Mouse (Mus musculus): ENCODE results near the gene Ankrd23. TPM values are rescaled to one million over a fixed set of nuclear protein-coding genes. Genes with fewer than 3 reads are reported as not detected.
A peak's percentile ranks its signal among the peaks of the same experiment; 100 is the strongest.

Gene Ankrd23
- polyA plus RNA-seq, 1 experiment = 18.0 TPM

- no peak for TF ChIP-seq CTCF (IDR thresholded peaks at IDR 0.05; ENCODE audit: control insufficient read depth, insufficient read depth, low read length)
- Histone ChIP-seq H3K4me1 (ENCODE audit: control insufficient read depth, insufficient read depth, low read length) (no peaks in the 10 kb centered on the region), H3K27ac (ENCODE audit: control insufficient read depth, insufficient read depth, low read depth, low read length, poor library complexity) (no peak overlapping the region), H3K4me3 (replicated peaks; ENCODE audit: control insufficient read depth, low read depth, low read length) (no peak overlapping the region)
- WGBS = 21% methylated on average over 5 of the region's 5 CpGs
Measured at GRCm38 (mm10) chr1:36559888-36560287, 23.2 kb upstream of the Ankrd23 start.

GRCm38 (mm10) chr1:36559256-36559655 lies 22.6 kb upstream of the Ankrd23 start:
- TF ChIP-seq POLR2A (IDR thresholded peaks at IDR 0.05; ENCODE audit: borderline replicate concordance, control insufficient read depth, low read depth, low read length) = no peak
- no peak for TF ChIP-seq CTCF (IDR thresholded peaks at IDR 0.05; ENCODE audit: control insufficient read depth, insufficient read depth, low read length)
- WGBS = 56% methylated on average over 4 of the region's 4 CpGs
- Histone ChIP-seq H3K27ac (ENCODE audit: control insufficient read depth, insufficient read depth, low read depth, low read length, poor library complexity) (no peak overlapping the region), H3K4me3 (replicated peaks; ENCODE audit: control insufficient read depth, low read depth, low read length) (no peak overlapping the region), H3K4me1 (ENCODE audit: control insufficient read depth, insufficient read depth, low read length) (no peaks in the 10 kb centered on the region)

GRCm38 (mm10) chr1:36558031-36558993 lies 21.6 kb upstream of the Ankrd23 start, which contains the start of gene Sema4c:
Gene Sema4c, minus strand, starts transcription at chr1:36558349.
- peak within 1 kb of the TSS; percentile 64 for H3K4me3 ChIP-seq (replicated peaks; ENCODE audit: control insufficient read depth, low read depth, low read length)
- WGBS = 3% methylated on average over 69 of the region's 69 CpGs
- peak within 1 kb of the TSS; percentile 40; the same call in 1 of the 2 replicates for H3K27ac ChIP-seq (ENCODE audit: control insufficient read depth, insufficient read depth, low read depth, low read length, poor library complexity)
- no peaks in the 10 kb centered on the region for H3K4me1 ChIP-seq (ENCODE audit: control insufficient read depth, insufficient read depth, low read length)
- TF ChIP-seq CTCF (IDR thresholded peaks at IDR 0.05; ENCODE audit: control insufficient read depth, insufficient read depth, low read length) (no peak), POLR2A (IDR thresholded peaks at IDR 0.05; ENCODE audit: borderline replicate concordance, control insufficient read depth, low read depth, low read length) (no peak)

GRCm38 (mm10) chr1:36557457-36558011 lies 20.9 kb upstream of the Ankrd23 start:
- H3K27ac ChIP-seq (ENCODE audit: control insufficient read depth, insufficient read depth, low read depth, low read length, poor library complexity) = peak overlapping the region; percentile 40; the same call in 1 of the 2 replicates
- under 1% methylated on average over 48 of the region's 48 CpGs for WGBS
- no peak for TF ChIP-seq CTCF (IDR thresholded peaks at IDR 0.05; ENCODE audit: control insufficient read depth, insufficient read depth, low read length)
- no peak for TF ChIP-seq POLR2A (IDR thresholded peaks at IDR 0.05; ENCODE audit: borderline replicate concordance, control insufficient read depth, low read depth, low read length)
- no peaks in the 10 kb centered on the region for H3K4me1 ChIP-seq (ENCODE audit: control insufficient read depth, insufficient read depth, low read length)
- peak overlapping the region; percentile 64 for H3K4me3 ChIP-seq (replicated peaks; ENCODE audit: control insufficient read depth, low read depth, low read length)

GRCm38 (mm10) chr1:36556553-36557456 lies 20.1 kb upstream of the Ankrd23 start:
- Histone ChIP-seq H3K4me1 (ENCODE audit: control insufficient read depth, insufficient read depth, low read length) (no peaks in the 10 kb centered on the region), H3K4me3 (replicated peaks; ENCODE audit: control insufficient read depth, low read depth, low read length) (peak overlapping the region; percentile 64), H3K27ac (ENCODE audit: control insufficient read depth, insufficient read depth, low read depth, low read length, poor library complexity) (peak overlapping the region; percentile 26; the same call in 1 of the 2 replicates)
- TF ChIP-seq POLR2A (IDR thresholded peaks at IDR 0.05; ENCODE audit: borderline replicate concordance, control insufficient read depth, low read depth, low read length) (peak; percentile 18; the same call in 1 of the 2 replicates), CTCF (IDR thresholded peaks at IDR 0.05; ENCODE audit: control insufficient read depth, insufficient read depth, low read length) (peak; percentile 42; the same call in 1 of the 2 replicates)
- under 1% methylated on average over 52 of the region's 52 CpGs for WGBS

- WGBS = 27% methylated on average over 8 of the region's 8 CpGs
- no peaks in the 10 kb centered on the region for H3K4me1 ChIP-seq (ENCODE audit: control insufficient read depth, insufficient read depth, low read length)
- no peak overlapping the region for H3K27ac ChIP-seq (ENCODE audit: control insufficient read depth, insufficient read depth, low read depth, low read length, poor library complexity)
- TF ChIP-seq POLR2A (IDR thresholded peaks at IDR 0.05; ENCODE audit: borderline replicate concordance, control insufficient read depth, low read depth, low read length) (no peak), CTCF (IDR thresholded peaks at IDR 0.05; ENCODE audit: control insufficient read depth, insufficient read depth, low read length) (no peak)
- no peak overlapping the region for H3K4me3 ChIP-seq (replicated peaks; ENCODE audit: control insufficient read depth, low read depth, low read length)
Measured at GRCm38 (mm10) chr1:36555798-36556395, 19.2 kb upstream of the Ankrd23 start.

- no peak overlapping the region for H3K27ac ChIP-seq (ENCODE audit: control insufficient read depth, insufficient read depth, low read depth, low read length, poor library complexity)
- 71% methylated on average over 21 of the region's 21 CpGs for WGBS
- no peak for TF ChIP-seq POLR2A (IDR thresholded peaks at IDR 0.05; ENCODE audit: borderline replicate concordance, control insufficient read depth, low read depth, low read length)
- no peaks in the 10 kb centered on the region for H3K4me1 ChIP-seq (ENCODE audit: control insufficient read depth, insufficient read depth, low read length)
- H3K4me3 ChIP-seq (replicated peaks; ENCODE audit: control insufficient read depth, low read depth, low read length) = no peak overlapping the region
Measured at GRCm38 (mm10) chr1:36554633-36555399, 18.1 kb upstream of the Ankrd23 start.
